Mouse (Mus musculus) kidney, postnatal 0 days (tissue): ENCODE results near the gene Vmn2r67. TPM values are rescaled to one million over a fixed set of nuclear protein-coding genes. Genes with fewer than 3 reads are reported as not detected.
"Not testable (repeated sequence)": the region's sequence is repeated elsewhere in the genome, so short reads cannot be mapped to it uniquely, and the experiment has no call there.

ENCODE experiments used
- ATAC-seq: fragments of 200-750 bp; cut with Nextera tagmentation; replicated peaks from 2 replicates; pipeline ENCODE4 v1.8.0; 2017; ENCODE audit warnings: low read depth, moderate number of reproducible peaks, moderate TSS enrichment, moderate library complexity; ENCODE audit not compliant: low FRiP score
- DNase-seq: peaks from one replicate; pipeline ENCODE4 v3.0.0-alpha.2; 2016; ENCODE audit warnings: low spot score
- H3K27ac ChIP-seq: fragments of 300-500 bp; sonication (generic); 2 replicates; pipeline ENCODE4 v1.5.1; 2014; ENCODE audit warnings: mild to moderate bottlenecking
- H3K27me3 ChIP-seq: fragments of 300-500 bp; sonication (generic); 2 replicates; pipeline ENCODE4 v1.6.1; 2014; ENCODE audit warnings: low read length, mixed read lengths; ENCODE audit not compliant: insufficient read depth
- H3K36me3 ChIP-seq: fragments of 300-500 bp; sonication (generic); 2 replicates; pipeline ENCODE4 v1.6.1; 2014; ENCODE audit warnings: low read length, mixed read lengths; ENCODE audit not compliant: insufficient read depth
- H3K4me1 ChIP-seq: fragments of 300-500 bp; sonication (generic); replicated peaks from 2 replicates; pipeline ENCODE4 v1.6.1; 2014; ENCODE audit warnings: antibody characterized with exemption, low read length, mixed read lengths; ENCODE audit not compliant: insufficient read depth
- H3K4me2 ChIP-seq: fragments of 300-500 bp; sonication (generic); 2 replicates; pipeline ENCODE4 v1.6.1; 2014; ENCODE audit warnings: mild to moderate bottlenecking, low read length, moderate library complexity, mixed read lengths
- H3K4me3 ChIP-seq: fragments of 300-500 bp; sonication (generic); replicated peaks from 2 replicates; pipeline ENCODE4 v1.5.1; 2014; ENCODE audit warnings: low read depth, low read length
- H3K9ac ChIP-seq: fragments of 300-500 bp; sonication (generic); 2 replicates; pipeline ENCODE4 v1.6.1; 2014; ENCODE audit warnings: low read depth, low read length
- H3K9me3 ChIP-seq: fragments of 300-500 bp; sonication (generic); replicated peaks from 2 replicates; pipeline ENCODE4 v1.6.1; 2016; ENCODE audit warnings: low read length, inconsistent platforms, mixed read lengths
- CTCF ChIP-seq: IDR thresholded peaks from 2 replicates; pipeline ENCODE4 v1.5.1; 2016; ENCODE audit warnings: antibody characterized with exemption, low read depth, mild to moderate bottlenecking, moderate library complexity
- WGBS: fragments of 180-500 bp; shearing (Covaris S2); extraction: QIAGEN DNeasy Blood & Tissue Kit; methylation state at CpG from one replicate; pipeline ENCODE4 v1.1.7; 2014; 5-methylcytosine and 5-hydroxymethylcytosine counted together
- polyA plus RNA-seq: library from polyadenylated mRNA; unstranded; fragments of >200 nt; fragmentation: Nextera tagmentation; extraction: Ambion mirVana; gene quantifications from 2 replicates; pipeline ENCODE4 v1.2.1, GENCODE M21; 2015

The Vmn2r67 gene
- not detected in 2 replicates for polyA plus RNA-seq

GRCm38 (mm10) chr7:85155898-85156297 is at the start of gene Vmn2r67:
Gene Vmn2r67 (minus strand): TSS chr7:85155998.
- H3K27me3 ChIP-seq = no peaks in the 10 kb centered on the region
- H3K27ac ChIP-seq = no peak within 1 kb of the TSS
- H3K9ac ChIP-seq = no peak within 1 kb of the TSS
- TF ChIP-seq CTCF = no peak
- DNase-seq (no peak), ATAC-seq (no peak)
- no peaks in the 10 kb centered on the region for H3K4me1 ChIP-seq
- H3K4me3 ChIP-seq = no peak within 1 kb of the TSS
- H3K9me3 ChIP-seq = no peaks in the 10 kb centered on the region
- H3K36me3 ChIP-seq = no peaks in the 10 kb centered on the region
- 83% methylated on average over 3 of the region's 3 CpGs for WGBS
- H3K4me2 ChIP-seq = no peak within 1 kb of the TSS

- H3K27me3 ChIP-seq, H3K4me3 ChIP-seq, H3K9ac ChIP-seq, H3K4me1 ChIP-seq, H3K4me2 ChIP-seq, H3K27ac ChIP-seq, ATAC-seq, H3K9me3 ChIP-seq, H3K36me3 ChIP-seq, DNase-seq: not testable (repeated sequence)
- 44% methylated on average over 2 of the region's 2 CpGs for WGBS
These were observed 51.3 kb downstream of the Vmn2r67 start for GRCm38 (mm10) chr7:85104531-85104930.

Other genes with a start within 250 kb of the Vmn2r67 start
- gene Vmn2r65, start 191.9 kb downstream of the Vmn2r67 start, polyA plus RNA-seq = not detected in 2 replicates
- not detected in 2 replicates for gene Vmn2r66, start 143.7 kb downstream of the Vmn2r67 start, polyA plus RNA-seq
- gene Vmn2r68, start 81.8 kb upstream of the Vmn2r67 start, polyA plus RNA-seq = not detected in 2 replicates